Mouse (Mus musculus) forelimb bud, embryonic 11.5 days (tissue): ENCODE measurements around the gene Spout1.
A peak's percentile ranks its signal among the peaks of the same experiment; 100 is the strongest.

Experiments
- DNase-seq: peaks from one replicate; pipeline ENCODE4 v3.0.0-alpha.2; 2012; ENCODE audit warnings: low read depth, low spot score

The Spout1 gene

DNA sequence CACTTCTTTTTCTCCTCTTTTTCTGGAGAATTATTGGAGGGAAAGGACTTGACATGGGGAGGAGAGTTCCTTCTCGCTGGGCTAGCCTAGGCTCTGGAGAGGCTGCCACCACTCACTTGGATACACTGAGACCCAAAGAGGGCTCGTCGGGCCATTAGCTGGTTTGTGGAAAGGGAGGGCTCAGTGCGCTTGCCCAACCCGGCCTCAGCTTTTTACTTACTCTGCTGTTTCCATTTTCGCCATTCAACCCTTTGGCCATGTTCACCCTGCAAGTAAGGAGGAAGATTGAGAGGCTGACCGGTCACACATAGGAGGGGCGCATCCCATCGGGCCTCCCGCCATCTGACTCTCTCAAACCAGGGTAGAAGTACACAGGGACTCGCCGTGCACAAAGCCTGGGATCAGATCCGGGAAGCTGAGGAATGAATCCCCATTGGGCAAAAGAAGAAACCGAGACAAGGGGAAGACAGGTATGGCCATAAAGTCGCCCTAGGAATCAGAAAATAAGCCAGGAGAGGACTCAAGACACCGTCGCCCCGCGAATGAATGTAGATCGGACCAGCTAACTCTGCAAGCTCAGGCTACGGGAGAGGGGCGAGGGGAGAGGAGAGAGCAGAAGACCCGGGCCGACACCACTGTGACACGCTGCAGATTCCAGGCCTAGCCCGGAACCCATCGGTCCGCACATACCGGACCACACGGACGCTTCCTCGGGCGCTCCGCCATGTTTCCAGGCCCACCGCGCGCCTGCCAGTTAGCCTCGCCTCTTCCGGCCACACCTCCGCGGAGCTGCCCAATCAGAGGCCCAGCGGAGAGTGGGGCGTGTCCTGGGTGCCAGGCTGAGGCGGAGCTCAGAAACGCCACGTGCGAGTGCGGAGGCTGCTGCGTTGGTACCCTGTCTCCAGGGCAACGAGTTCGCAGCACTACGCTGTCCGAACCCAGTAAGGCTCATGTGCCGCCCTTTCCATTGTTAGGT, at the start of gene Spout1:
TSS of gene Spout1 (minus strand) at position 760 of the 976 bp plus-strand sequence.
- peak; percentile 97 for DNase-seq

DNA sequence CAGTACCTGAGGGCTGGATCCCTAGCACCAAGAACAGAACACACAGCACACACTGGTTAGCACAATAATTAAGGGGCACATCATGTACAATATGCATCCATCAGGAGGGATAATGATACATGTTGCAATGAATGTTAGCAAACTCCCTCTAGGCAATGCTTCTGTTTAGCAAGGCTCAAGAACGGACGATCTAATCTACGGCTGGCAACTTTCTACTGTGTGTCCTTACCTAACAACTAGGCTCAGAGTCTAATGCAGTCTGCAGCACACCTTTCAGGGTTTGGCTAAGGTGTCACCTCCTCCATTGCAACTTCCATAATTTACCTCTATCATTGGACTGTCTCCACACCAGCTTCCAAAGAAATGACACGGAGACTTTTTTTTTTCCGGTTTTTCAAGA, 38.0 kb upstream of the Spout1 start:
- DNase-seq = no peak

- no peak for DNase-seq
Observed at GRCm38 (mm10) chr2:30215493-30215892, 37.2 kb upstream of the Spout1 start.

DNA sequence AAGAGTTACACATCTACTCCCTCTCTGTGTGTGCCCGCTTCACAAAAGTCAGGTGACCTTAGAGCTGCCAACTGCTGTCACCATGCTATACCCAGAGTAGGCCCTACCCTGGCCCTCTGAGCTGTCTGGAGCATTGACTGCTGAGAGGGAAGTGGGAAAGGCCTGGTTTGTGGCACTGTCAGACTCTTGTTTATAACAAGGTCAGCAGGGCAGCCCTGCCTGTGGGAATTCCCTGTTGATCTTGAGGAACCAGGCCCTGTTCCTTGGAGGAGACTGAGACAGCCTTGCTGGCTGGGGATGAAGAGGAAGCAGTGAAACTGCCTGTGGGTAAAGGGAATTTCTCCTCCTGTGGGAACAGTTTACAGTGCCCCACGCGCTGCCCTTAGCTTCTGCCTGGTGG, 36.5 kb upstream of the Spout1 start:
- DNase-seq = no peak

GRCm38 (mm10) chr2:30212951-30213350, 34.7 kb upstream of the Spout1 start:
- DNase-seq = no peak

GRCm38 (mm10) chr2:30212169-30212545, 33.9 kb upstream of the Spout1 start:
- DNase-seq = no peak

DNA sequence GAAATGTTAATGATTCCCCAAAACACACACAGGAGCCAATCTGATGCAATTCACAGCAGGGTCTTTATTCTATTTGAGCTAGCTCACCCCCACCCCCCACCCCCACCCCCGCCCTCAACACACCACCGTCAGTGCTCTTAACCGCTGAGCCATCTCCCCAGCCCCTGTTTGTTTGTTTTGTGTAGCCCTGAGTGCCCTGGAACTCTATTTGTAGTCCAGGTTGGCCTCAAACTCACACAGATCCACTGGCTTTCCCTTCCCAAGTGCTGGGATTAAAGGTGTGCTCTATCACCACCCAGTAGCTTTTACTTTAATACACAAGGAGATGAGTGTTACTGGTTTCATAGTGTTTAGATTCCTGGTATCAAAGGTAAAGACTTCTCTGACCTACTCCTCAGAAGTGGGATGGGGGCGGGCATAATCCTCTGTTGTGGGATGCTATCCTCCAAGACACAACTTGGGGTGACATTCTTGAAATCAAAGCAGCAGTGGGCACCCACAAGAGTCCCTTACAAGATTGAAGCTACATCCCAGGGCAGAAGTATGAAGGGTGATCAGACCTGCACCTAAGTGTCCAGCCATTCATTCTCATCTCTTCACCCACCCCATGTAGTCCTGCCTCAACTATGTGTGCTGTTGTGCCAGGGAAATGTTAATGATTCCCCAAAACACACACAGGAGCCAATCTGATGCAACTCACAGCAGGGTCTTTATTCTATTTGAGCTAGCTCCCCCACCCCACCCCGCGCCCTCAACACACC, 33.3 kb upstream of the Spout1 start:
- no peak for DNase-seq

GRCm38 (mm10) chr2:30207886-30208285, 29.6 kb upstream of the Spout1 start:
- DNase-seq = no peak

GRCm38 (mm10) chr2:30207401-30207800, 29.1 kb upstream of the Spout1 start:
- no peak for DNase-seq

DNA sequence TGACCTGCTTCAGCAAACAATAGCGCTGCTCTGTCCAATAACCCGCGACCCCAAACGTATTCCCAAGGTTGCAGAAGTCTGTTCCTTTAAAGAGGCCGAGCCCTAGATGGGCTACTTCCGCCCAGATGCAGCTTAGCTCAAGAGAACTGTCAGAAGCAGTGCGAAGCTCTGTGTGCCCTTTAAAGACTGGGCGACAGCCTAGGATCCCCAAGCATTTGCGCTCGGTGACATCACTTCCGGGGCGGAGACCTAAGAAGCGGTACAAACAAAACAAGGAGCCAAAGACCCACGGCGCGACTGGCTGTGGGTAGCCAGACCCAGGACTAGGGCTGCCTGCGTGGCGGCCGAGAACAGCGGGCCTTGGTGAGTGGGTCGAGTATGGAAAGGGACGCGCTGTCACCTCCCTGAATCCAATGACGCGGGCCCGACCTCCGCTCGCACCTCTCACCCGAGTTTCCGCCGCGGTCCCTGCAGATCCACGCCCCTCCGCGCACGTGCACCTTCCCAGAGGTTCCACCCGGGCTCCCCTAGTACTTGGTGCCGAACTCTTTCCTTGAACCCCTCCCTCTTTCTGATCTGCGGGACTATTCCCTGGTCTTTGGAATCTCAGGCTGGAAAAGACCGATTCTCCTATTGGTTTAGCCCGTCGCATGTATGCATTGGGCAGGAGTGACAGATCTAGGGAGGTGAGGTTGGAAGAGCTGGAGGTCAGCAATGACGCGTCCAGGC, 27.5 kb upstream of the Spout1 start, which contains the start of gene Kyat1:
TSS of gene Kyat1 (minus strand) at position 219 of the 729 bp plus-strand sequence.
- peak; percentile 92 for DNase-seq

DNA sequence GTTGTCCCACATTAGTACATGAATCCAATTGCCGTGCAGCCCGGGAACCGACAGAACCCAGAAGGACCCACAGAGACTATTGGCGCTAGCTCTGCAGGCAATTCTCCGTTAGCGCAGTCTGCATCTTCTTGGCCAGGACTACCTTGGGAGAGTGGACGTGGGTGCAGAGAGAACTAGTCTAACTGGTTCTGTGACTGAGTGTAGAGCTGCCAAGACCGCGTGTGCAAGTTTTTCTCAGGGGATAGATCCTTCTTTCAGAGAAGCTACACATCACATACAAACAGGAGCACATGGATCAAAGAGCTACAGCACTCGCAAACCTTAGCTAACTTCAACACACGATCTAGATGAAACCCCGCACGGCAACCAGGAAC, 27.0 kb upstream of the Spout1 start:
- DNase-seq = no peak

- DNase-seq = peak; percentile 46
Observed at GRCm38 (mm10) chr2:30203439-30203838, 25.2 kb upstream of the Spout1 start.

DNA sequence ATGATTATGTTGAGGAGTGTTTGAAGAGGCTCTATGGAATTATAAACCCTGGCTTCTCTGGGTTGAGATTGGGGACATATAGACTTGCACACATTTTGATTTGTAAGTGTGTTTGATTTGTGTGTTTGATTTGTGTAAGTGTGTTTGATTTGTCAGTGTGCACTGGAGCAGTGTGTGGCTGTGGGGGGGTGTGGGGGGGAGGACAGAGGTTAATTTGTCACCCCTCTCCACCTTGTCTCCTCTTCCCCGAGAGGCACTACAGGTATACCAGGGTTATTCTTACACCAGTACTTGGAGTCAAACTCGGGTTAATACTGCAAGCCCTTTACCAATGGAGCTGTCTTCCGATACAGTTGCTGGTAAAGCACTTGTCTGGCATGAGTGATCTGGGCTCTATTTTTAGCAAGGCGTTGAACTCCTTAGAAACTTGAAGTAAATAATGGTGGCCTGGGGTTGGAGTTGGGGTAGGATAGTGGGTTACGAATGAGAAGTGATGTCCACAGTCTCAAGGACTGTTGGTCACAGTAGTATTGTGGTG, 22.2 kb upstream of the Spout1 start:
- no peak for DNase-seq

DNA sequence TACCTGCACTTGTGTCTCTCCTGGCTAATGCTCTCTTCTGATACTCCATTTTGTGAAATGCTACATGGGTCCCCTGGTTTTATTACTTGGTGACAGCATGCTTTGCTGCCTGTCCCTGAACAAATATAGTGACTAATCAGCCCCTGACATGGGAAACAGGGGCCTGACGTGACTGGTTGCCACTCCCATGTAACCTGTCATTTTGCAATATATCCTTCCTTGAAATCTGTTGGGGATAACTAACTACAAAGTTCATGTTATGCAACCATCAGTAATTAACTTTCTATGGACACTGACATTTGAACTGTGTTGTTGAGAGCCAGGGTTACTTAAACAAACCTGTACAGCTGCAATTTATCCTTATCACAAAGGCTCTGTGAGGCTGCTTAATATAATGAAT, 21.7 kb upstream of the Spout1 start:
- no peak for DNase-seq

- DNase-seq = no peak
Observed at GRCm38 (mm10) chr2:30198021-30198420, 19.8 kb upstream of the Spout1 start.

GRCm38 (mm10) chr2:30194656-30195055, 16.4 kb upstream of the Spout1 start:
- DNase-seq = no peak

DNA sequence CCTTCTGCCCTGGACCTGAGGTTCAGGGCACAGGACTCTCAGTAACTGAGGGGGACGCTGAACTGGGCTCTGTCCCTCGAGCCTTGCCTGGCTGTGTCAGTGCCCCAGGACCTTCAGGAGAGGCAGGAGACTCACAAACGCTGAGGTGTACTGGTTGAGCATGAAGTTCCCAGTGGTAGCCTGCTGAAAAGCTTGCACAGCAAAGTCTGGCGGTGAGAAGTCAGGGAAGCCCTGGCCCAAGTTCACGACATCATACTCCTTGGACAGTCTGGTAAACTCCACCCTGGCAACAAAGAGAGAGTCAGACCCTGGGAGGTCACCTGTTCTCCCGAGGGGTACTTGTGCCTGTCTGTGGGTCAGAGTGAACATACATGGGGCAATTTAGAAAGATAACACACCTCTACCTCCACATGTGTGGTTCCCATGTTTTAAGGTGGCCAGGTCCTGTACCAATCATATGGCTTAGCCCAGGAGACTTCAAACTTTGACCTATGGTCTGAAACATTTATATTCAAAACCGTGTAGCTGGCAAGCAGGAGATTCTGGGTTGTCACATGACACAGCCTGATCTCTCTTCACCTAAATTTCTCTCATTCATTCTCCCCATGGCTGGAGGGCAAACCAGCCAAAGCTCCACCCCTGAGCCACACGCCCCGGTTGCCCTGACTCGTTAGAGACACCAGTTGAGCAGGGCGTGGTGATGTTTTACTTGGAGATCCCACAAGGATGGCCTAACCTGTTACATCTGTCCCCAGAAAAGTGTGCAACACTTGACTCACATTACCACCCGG, 13.7 kb upstream of the Spout1 start:
- no peak for DNase-seq

DNA sequence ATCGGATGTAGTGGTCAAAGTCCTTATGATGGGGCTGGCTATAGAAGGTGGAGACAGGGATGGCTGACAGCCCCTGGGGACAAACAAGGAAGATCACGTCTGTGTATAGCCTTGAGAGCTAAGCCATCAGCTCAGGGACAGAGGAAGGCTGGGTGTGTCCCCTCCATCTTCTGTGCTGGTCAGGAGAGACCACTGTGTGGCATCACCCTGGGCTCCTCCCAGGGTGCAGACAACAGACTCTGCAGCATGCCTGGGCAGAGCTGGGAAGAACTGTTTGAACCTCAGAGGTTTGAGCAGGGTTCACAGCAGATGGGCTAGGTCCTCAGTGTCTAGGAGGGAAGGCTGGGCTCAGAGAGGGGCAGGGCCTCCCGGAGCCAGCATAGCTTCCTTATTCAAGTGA, 7.4 kb upstream of the Spout1 start:
- no peak for DNase-seq

- DNase-seq = no peak
Observed at GRCm38 (mm10) chr2:30185276-30185675, 7.0 kb upstream of the Spout1 start.

DNA sequence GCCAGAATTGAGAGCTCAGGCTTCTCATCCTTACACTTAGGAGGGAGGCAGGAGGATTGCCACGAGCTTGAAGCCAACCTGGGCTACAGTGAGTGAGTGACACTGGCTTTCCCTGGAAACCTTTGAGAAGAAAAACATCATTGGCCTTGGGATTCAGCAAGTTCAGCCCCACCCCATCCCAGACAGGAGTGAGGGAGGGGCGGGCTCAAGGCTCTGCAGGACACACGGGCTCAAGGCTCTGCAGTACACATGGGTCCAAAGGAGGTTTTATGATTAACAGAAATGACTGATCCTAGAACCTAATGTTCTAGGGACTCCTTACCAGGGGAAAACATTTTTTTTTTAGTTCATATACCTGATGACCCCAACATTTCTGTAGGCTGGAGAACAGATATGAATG, 5.5 kb upstream of the Spout1 start:
- no peak for DNase-seq

GRCm38 (mm10) chr2:30182424-30182823, 4.2 kb upstream of the Spout1 start:
- no peak for DNase-seq
